Mouse (Mus musculus) embryonic facial prominence, embryonic 12.5 days (tissue): ENCODE results near the gene Mag. TPM values are rescaled to one million over a fixed set of nuclear protein-coding genes. Genes with fewer than 3 reads are reported as not detected.
A peak's percentile ranks its signal among the peaks of the same experiment; 100 is the strongest.
"Not testable (repeated sequence)": the region's sequence is repeated elsewhere in the genome, so short reads cannot be mapped to it uniquely, and the experiment has no call there.

Experiments used
- ATAC-seq: fragments of 200-750 bp; cut with Nextera tagmentation; 2 replicates; pipeline ENCODE4 v1.8.0; 2017; ENCODE audit not compliant: insufficient number of reproducible peaks, insufficient read depth, low FRiP score, low TSS enrichment
- H3K27ac ChIP-seq: fragments of 300-500 bp; sonication (generic); 2 replicates; pipeline ENCODE4 v1.5.1; 2016; ENCODE audit warnings: mild to moderate bottlenecking
- H3K27me3 ChIP-seq: fragments of 300-500 bp; sonication (generic); 2 replicates; pipeline ENCODE4 v1.6.1; 2016; ENCODE audit warnings: mild to moderate bottlenecking, moderate library complexity
- H3K36me3 ChIP-seq: fragments of 300-500 bp; sonication (generic); 2 replicates; pipeline ENCODE4 v1.6.1; 2016; ENCODE audit warnings: mild to moderate bottlenecking
- H3K4me1 ChIP-seq: fragments of 300-500 bp; sonication (generic); 2 replicates; pipeline ENCODE4 v1.6.1; 2016
- H3K4me2 ChIP-seq: fragments of 300-500 bp; sonication (generic); replicated peaks from 2 replicates; pipeline ENCODE4 v1.6.1; 2016; ENCODE audit warnings: mild to moderate bottlenecking, moderate library complexity
- H3K4me3 ChIP-seq: fragments of 300-500 bp; sonication (generic); 2 replicates; pipeline ENCODE4 v1.5.1; 2016; ENCODE audit warnings: mild to moderate bottlenecking
- H3K9ac ChIP-seq: fragments of 300-500 bp; sonication (generic); 2 replicates; pipeline ENCODE4 v1.6.1; 2016; ENCODE audit warnings: mild to moderate bottlenecking, moderate library complexity
- H3K9me3 ChIP-seq: fragments of 300-500 bp; sonication (generic); 2 replicates; pipeline ENCODE4 v1.6.1; 2016; ENCODE audit warnings: mild to moderate bottlenecking, moderate library complexity
- WGBS: fragments of 180-500 bp; shearing (Covaris S2); methylation state at CpG from one replicate; pipeline ENCODE4 v1.1.7; 2016; 5-methylcytosine and 5-hydroxymethylcytosine counted together
- polyA plus RNA-seq: library from polyadenylated mRNA; unstranded; fragments of >200 nt; fragmentation: Nextera tagmentation; extraction: Ambion mirVana; gene quantifications from 2 replicates; pipeline ENCODE4 v1.2.1, GENCODE M21; 2016

The Mag gene
- polyA plus RNA-seq, 1 experiment from 2014 or later, result 0.26 TPM

- not testable (repeated sequence) for ATAC-seq, H3K9ac ChIP-seq, H3K36me3 ChIP-seq, H3K4me1 ChIP-seq, H3K9me3 ChIP-seq, H3K27ac ChIP-seq, H3K4me2 ChIP-seq, H3K27me3 ChIP-seq, H3K4me3 ChIP-seq
- WGBS, result 62% methylated on average over 6 of the region's 6 CpGs
These were observed 20.9 kb upstream of the Mag start for GRCm38 (mm10) chr7:30935422-30936099.

DNA sequence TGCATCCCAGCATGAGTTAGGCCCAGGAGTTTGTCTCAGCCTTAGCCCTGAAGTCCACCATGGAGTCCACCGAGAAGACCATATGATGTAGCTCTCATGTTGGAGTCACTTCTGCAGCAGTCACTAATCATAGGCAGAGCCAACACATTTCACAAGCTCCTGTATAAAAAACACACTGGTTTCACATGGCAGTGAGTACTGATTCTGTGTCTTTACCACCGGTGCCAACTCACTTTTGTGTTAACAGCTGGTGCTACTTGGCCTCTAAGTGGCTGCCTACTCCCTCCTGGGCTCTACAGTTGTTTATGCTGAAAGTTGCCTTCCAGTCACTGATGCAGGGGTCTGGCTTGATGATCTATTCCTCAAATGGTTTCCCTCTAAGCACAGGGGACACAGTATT lies 9.9 kb upstream of the Mag start, which contains the start of gene Hamp2:
Hamp2 (minus strand) TSS at position 101 of the 400 bp plus-strand sequence.
- H3K4me1 ChIP-seq, H3K9me3 ChIP-seq, H3K27me3 ChIP-seq, H3K4me2 ChIP-seq, H3K9ac ChIP-seq, ATAC-seq, H3K27ac ChIP-seq, H3K4me3 ChIP-seq, H3K36me3 ChIP-seq: not testable (repeated sequence)
- 72% methylated on average over 2 of the region's 2 CpGs for WGBS

- WGBS, result 68% methylated on average over 3 of the region's 3 CpGs
- ATAC-seq, result no peak
- no peaks in the 10 kb centered on the region for H3K27me3 ChIP-seq
- no peak overlapping the region for H3K4me2 ChIP-seq
- H3K9ac ChIP-seq, result no peak overlapping the region
- H3K4me3 ChIP-seq, result no peak overlapping the region
- no peak overlapping the region for H3K27ac ChIP-seq
- H3K9me3 ChIP-seq, result no peaks in the 10 kb centered on the region
- H3K36me3 ChIP-seq, result no peaks in the 10 kb centered on the region
- H3K4me1 ChIP-seq, result no peaks in the 10 kb centered on the region
These were observed 9.4 kb upstream of the Mag start for GRCm38 (mm10) chr7:30924071-30924470.

DNA sequence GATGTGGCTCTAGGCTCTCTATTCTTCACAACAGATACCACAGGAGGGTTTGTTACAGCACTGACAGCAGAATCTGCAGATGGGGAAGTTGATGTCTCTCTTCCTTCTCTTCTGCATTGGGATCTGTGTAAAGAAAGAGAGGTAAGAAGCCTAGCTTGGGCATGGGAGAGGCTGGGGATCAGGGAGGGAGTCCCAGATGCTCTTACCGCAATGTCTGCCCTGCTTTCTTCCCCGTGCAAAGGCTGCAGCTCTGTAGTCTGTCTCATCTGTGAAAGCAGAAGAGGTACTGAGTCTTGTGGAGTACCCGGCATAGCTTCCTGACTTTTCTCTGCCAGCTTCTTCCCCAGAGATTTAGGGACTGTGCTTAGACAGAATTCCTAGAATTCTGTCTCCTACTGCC lies 7.8 kb upstream of the Mag start:
- not testable (repeated sequence) for H3K27me3 ChIP-seq, ATAC-seq, H3K4me2 ChIP-seq, H3K9ac ChIP-seq, H3K9me3 ChIP-seq, H3K4me3 ChIP-seq, H3K4me1 ChIP-seq, H3K27ac ChIP-seq, H3K36me3 ChIP-seq
- 42% methylated on average over 3 of the region's 3 CpGs for WGBS

DNA sequence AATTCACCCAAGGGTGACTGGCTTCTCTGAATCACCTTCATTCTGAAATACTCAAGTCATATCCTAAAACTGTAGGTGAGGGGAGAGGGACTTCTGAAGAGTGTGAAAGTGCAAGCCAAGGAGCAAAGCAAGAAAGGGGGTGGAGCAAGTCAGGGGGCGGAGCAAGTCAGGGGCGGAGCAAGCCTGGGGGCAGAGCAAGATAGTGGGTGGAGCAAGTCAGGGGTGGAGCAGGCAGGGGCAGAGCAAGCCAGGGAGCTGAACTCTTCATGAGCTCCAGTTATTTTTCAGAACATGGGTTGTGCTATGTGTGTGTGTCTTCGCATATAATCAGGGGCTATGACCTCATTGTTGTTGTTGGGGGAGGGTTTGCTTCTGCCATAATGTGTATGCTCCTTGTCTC lies 5.5 kb upstream of the Mag start:
- no peak for ATAC-seq
- Histone ChIP-seq H3K4me3 (no peak overlapping the region), H3K4me1 (no peaks in the 10 kb centered on the region), H3K27me3 (no peaks in the 10 kb centered on the region), H3K9me3 (no peaks in the 10 kb centered on the region), H3K27ac (no peak overlapping the region), H3K4me2 (no peak overlapping the region), H3K36me3 (no peaks in the 10 kb centered on the region), H3K9ac (no peak overlapping the region)
- WGBS, result 63% methylated on average over 3 of the region's 3 CpGs

GRCm38 (mm10) chr7:30917219-30917618 lies 2.5 kb upstream of the Mag start:
- Histone ChIP-seq H3K4me1 (no peaks in the 10 kb centered on the region), H3K4me3 (no peak overlapping the region), H3K36me3 (no peaks in the 10 kb centered on the region), H3K27me3 (no peaks in the 10 kb centered on the region), H3K9me3 (no peaks in the 10 kb centered on the region), H3K4me2 (no peak overlapping the region), H3K27ac (no peak overlapping the region), H3K9ac (no peak overlapping the region)
- no peak for ATAC-seq
- 47% methylated on average over 4 of the region's 4 CpGs for WGBS

- Histone ChIP-seq H3K27me3 (no peaks in the 10 kb centered on the region), H3K9ac (no peak overlapping the region), H3K9me3 (no peaks in the 10 kb centered on the region), H3K36me3 (no peaks in the 10 kb centered on the region), H3K4me3 (no peak overlapping the region), H3K4me1 (no peaks in the 10 kb centered on the region), H3K4me2 (no peak overlapping the region), H3K27ac (no peak overlapping the region)
- 25% methylated on average over 6 of the region's 6 CpGs for WGBS
- ATAC-seq, result no peak
These were observed 2.0 kb upstream of the Mag start for GRCm38 (mm10) chr7:30916713-30917112.

GRCm38 (mm10) chr7:30909773-30910172 lies 4.9 kb downstream of the Mag start:
- H3K27ac ChIP-seq, result no peak overlapping the region
- H3K4me1 ChIP-seq, result peaks cover 9% of the 10 kb centered on the region; the same call in 1 of the 2 replicates
- no peaks in the 10 kb centered on the region for H3K36me3 ChIP-seq
- peaks cover 4% of the 10 kb centered on the region; the same call in 1 of the 2 replicates for H3K27me3 ChIP-seq
- H3K9ac ChIP-seq, result no peak overlapping the region
- no peak overlapping the region for H3K4me3 ChIP-seq
- 79% methylated on average over 6 of the region's 6 CpGs for WGBS
- no peak for ATAC-seq
- no peak overlapping the region for H3K4me2 ChIP-seq
- no peaks in the 10 kb centered on the region for H3K9me3 ChIP-seq

DNA sequence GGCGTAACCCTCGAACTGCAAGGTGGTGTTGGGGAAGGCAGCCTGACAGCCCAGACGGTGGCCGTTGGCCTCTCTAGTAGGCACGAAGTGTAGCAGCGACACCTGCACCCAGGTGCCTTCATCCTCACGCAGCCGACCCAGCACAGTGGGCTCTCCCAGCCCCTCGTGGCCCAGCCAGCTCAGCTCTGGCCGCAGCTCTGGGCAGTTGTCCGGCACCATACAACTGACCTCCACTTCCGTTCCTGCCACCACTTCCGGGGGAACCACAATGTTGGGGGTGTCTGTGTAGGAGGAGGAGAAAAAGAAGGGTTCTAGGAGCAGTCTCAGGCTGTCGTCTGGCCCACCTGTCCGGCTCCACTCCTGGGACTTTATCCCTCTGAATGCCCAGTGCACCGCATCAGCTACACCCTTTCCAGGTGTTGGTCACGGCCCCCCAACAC lies 5.7 kb downstream of the Mag start:
- Histone ChIP-seq H3K27ac (no peak overlapping the region), H3K4me3 (peak overlapping the region; percentile 25), H3K9ac (0 out of 2 replicates have a peak overlapping the region, but pooled peaks have one; percentile 7), H3K4me2 (peak overlapping the region; percentile 53), H3K36me3 (no peaks in the 10 kb centered on the region), H3K4me1 (peaks cover 9% of the 10 kb centered on the region; the same call in 1 of the 2 replicates), H3K9me3 (no peaks in the 10 kb centered on the region), H3K27me3 (peaks cover 4% of the 10 kb centered on the region; the same call in 1 of the 2 replicates)
- WGBS, result 23% methylated on average over 17 of the region's 17 CpGs
- ATAC-seq, result 0 out of 2 replicates have a peak, but pooled peaks have one; percentile 36

DNA sequence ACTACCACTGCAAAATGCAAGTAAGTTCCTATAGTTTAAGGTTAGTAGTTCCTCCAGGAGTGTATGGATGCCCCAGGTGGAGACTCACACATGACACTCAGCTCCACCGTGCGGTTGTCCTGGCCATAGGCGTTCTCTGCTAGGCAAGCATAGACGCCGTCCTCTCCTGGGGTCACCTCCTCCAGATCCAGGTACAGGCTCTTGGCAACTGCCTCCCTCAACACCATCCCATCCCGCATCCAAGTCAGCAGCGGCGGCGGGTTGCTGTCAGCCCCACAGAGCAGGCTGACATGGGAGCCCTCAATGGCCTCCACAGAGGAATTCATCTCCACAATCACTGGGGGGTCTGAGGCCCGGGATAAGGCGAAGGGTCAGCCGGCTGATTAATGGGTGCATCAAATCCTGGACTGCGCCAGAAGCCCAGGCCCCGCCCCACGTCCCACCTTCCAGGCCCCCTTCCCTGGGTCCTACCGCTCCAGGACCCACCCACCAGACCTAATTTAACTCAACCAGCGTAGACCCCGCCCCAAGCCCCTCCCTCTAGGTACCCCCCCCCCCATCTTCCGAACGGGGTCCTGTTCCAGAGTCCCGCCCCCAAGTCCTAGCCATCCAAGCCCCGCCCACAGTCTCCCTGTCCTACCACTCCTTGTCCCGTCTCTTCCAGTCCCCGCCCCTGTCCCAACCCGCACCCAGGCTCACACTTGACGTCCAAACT lies 6.2 kb downstream of the Mag start:
- peak overlapping the region; percentile 25 for H3K4me3 ChIP-seq
- no peaks in the 10 kb centered on the region for H3K36me3 ChIP-seq
- WGBS, result 2% methylated on average over 25 of the region's 26 CpGs
- no peak overlapping the region for H3K27ac ChIP-seq
- H3K9ac ChIP-seq, result peak overlapping the region; percentile 7; the same call in 1 of the 2 replicates
- H3K27me3 ChIP-seq, result peaks cover 4% of the 10 kb centered on the region; the same call in 1 of the 2 replicates
- H3K9me3 ChIP-seq, result no peaks in the 10 kb centered on the region
- peaks cover 9% of the 10 kb centered on the region; the same call in 1 of the 2 replicates for H3K4me1 ChIP-seq
- ATAC-seq, result peak; percentile 62; the same call in 1 of the 2 replicates
- peak overlapping the region; percentile 53 for H3K4me2 ChIP-seq

- no peak for ATAC-seq
- H3K9ac ChIP-seq, result no peak overlapping the region
- H3K27ac ChIP-seq, result no peak overlapping the region
- H3K27me3 ChIP-seq, result peaks cover 4% of the 10 kb centered on the region; the same call in 1 of the 2 replicates
- no peak overlapping the region for H3K4me2 ChIP-seq
- H3K4me1 ChIP-seq, result peaks cover 9% of the 10 kb centered on the region; the same call in 1 of the 2 replicates
- H3K36me3 ChIP-seq, result no peaks in the 10 kb centered on the region
- no peak overlapping the region for H3K4me3 ChIP-seq
- no peaks in the 10 kb centered on the region for H3K9me3 ChIP-seq
- 50% methylated on average over 4 of the region's 4 CpGs for WGBS
These were observed 10.6 kb downstream of the Mag start for GRCm38 (mm10) chr7:30904042-30904441.

DNA sequence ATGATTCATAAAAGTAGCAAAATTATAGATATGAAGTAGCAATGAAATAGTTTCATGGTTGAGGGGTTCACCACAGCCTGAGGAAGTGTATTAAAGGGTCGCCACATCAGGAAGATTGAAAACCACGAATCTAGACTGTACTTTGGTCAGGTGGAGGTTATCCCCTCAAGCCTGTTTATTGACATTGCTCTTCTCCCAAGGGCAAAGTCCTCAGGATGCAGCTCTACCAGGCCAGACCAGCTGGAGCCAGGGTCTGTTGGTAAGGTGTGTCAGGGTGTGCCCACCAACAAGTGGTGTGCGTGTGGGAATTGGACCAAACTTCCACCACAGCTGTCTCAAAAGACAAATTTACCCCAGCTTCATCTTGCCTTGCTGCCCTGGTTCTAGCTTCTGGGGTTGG lies 19.5 kb downstream of the Mag start:
- ATAC-seq, result no peak
- WGBS, result 88% methylated on average over 3 of the region's 3 CpGs
- Histone ChIP-seq H3K36me3 (no peaks in the 10 kb centered on the region), H3K4me1 (no peaks in the 10 kb centered on the region), H3K9me3 (no peaks in the 10 kb centered on the region), H3K4me2 (no peak overlapping the region), H3K27me3 (no peaks in the 10 kb centered on the region), H3K9ac (no peak overlapping the region), H3K27ac (no peak overlapping the region), H3K4me3 (no peak overlapping the region)
